Mouse (Mus musculus): ENCODE measurements around the gene 5730409E04Rik.
A peak's percentile ranks its signal among the peaks of the same experiment; 100 is the strongest.

Gene 5730409E04Rik

GRCm38 (mm10) chr4:126637446-126637845, 27.8 kb downstream of the 5730409E04Rik start:
- no peak for DNase-seq (ENCODE audit: low spot score)

DNA sequence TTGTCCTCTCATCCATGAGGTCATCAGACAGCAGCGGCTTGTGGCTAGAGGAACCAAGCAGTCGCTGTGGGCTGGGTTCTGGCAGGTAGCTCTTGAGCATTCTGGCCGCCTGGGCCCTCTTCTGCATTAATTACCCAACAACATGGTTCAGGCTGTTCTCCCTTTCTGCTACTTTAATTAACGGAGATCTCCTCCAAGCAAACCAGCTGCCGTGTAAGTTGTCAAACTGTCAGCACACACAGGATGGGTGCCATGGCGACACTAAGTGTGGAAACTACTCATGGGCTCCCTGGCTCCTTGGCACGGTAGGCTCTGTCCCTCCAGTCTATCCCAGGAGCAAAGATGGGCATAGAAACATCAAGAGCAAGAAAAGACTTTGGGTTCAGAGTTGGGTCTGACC, 29.7 kb downstream of the 5730409E04Rik start:
- no peak for DNase-seq (ENCODE audit: low spot score)

GRCm38 (mm10) chr4:126641901-126642300, 32.3 kb downstream of the 5730409E04Rik start:
- DNase-seq (ENCODE audit: low spot score), result no peak

DNA sequence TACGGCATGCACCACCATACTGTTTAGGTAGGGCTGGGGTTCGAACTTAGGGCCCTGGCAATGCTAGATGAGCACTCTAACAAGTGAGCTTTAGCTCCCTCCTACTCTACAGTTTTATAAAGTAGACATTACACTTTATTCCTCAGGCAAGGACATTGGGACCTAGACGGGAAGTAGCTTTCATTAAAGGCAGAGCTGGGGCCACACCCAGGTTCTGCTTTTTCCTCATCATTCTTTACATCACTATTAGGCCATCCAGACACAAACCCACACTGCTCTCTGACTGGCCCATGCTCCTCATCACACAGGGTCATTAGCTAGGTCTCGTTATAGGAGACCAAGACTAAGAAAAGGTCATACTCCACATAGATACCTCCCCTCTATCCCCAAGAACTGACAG, 34.2 kb downstream of the 5730409E04Rik start:
- no peak for DNase-seq (ENCODE audit: low spot score)

DNA sequence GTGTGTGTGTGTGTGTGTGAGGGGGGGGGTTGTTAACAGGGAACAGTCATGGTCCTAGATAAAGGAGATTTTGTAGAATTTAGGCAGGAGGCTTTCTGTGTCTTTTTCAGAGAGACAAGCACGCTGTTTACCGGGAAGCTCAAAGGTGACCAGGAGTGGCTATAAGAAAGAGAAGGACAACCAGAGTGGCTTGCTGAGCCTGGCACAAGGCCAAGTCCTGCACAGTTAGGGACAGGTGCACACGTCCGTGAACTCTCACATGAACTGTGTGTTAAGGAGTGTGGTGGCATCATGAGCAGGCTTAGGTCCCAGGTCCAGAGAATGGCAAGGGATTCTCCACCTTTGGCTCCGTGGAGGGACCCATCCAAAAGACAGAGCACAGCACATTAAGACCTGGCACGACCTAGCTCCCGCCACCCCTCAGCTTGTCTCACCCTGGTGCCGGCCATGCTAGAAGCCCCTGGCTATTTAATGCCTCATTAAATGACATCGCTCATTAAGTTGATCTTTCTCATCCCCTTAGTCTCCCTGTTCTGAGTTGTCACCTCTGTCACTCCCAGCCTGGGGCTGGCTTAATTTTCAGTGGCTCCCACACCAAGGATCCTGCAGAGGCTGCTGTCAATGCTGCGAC, 34.8 kb downstream of the 5730409E04Rik start:
- DNase-seq (ENCODE audit: low spot score), result no peak

- DNase-seq (ENCODE audit: low spot score), result no peak
Measured at GRCm38 (mm10) chr4:126647996-126648910, 38.6 kb downstream of the 5730409E04Rik start.

GRCm38 (mm10) chr4:126653148-126653547, 43.5 kb downstream of the 5730409E04Rik start:
- no peak for DNase-seq (ENCODE audit: low spot score)

DNA sequence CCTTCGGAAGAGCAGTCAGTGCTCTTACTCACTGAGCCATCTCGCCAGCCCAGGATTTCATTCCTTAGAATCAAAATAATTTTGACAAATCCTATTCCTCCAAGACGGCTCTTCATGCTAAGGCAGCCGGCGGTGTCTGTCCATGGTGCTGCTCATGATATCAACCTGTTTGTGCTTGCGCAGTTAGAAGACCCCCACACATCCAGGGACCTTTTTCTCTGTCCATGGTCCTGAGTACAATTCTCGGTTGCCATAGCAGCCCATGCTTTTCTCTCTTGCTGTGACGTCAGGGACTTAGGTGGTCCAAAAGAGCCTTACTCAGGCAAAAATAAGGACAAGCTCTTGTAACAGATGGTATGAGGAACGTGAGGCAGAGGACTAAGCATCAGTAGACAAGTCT, 45.7 kb downstream of the 5730409E04Rik start:
- DNase-seq (ENCODE audit: low spot score), result peak; percentile 43

- no peak for DNase-seq (ENCODE audit: low spot score)
Measured at GRCm38 (mm10) chr4:126661249-126661648, 51.6 kb downstream of the 5730409E04Rik start.
